Mouse (Mus musculus) forebrain, embryonic 14.5 days (tissue): ENCODE results near the gene Cacna2d3. TPM values are rescaled to one million over a fixed set of nuclear protein-coding genes. Genes with fewer than 3 reads are reported as not detected.
A peak's percentile ranks its signal among the peaks of the same experiment; 100 is the strongest.

Experiments used
- ATAC-seq: fragments of 200-750 bp; cut with Nextera tagmentation; 2 replicates; pipeline ENCODE4 v1.8.0; 2017; ENCODE audit warnings: mild to moderate bottlenecking, moderate library complexity
- DNase-seq: peaks from one replicate; pipeline ENCODE4 v3.0.0-alpha.2; 2015; ENCODE audit warnings: low spot score
- H3K27ac ChIP-seq: fragments of 300-500 bp; sonication (generic); 2 replicates; pipeline ENCODE4 v1.5.1; 2014; ENCODE audit warnings: low read depth, mild to moderate bottlenecking, control low read depth, low read length, moderate library complexity
- H3K27me3 ChIP-seq: fragments of 300-500 bp; sonication (generic); replicated peaks from 2 replicates; pipeline ENCODE4 v1.6.1; 2014; ENCODE audit warnings: low read length, control low read depth, mixed read lengths; ENCODE audit not compliant: control insufficient read depth, insufficient read depth
- H3K36me3 ChIP-seq: fragments of 300-500 bp; sonication (generic); 2 replicates; pipeline ENCODE4 v1.6.1; 2014; ENCODE audit warnings: low read length, control low read depth; ENCODE audit not compliant: control insufficient read depth, insufficient read depth
- H3K4me1 ChIP-seq: fragments of 300-500 bp; sonication (generic); 2 replicates; pipeline ENCODE4 v1.6.1; 2014; ENCODE audit warnings: antibody characterized with exemption, low read length, control low read depth; ENCODE audit not compliant: control insufficient read depth, insufficient read depth
- H3K4me2 ChIP-seq: fragments of 300-500 bp; sonication (generic); 2 replicates; pipeline ENCODE4 v1.6.1; 2014; ENCODE audit warnings: mild to moderate bottlenecking, control low read depth, low read length
- H3K4me3 ChIP-seq: fragments of 300-500 bp; sonication (generic); 2 replicates; pipeline ENCODE4 v1.5.1; 2014; ENCODE audit warnings: low read depth, low read length, control low read depth
- H3K9ac ChIP-seq: fragments of 300-500 bp; sonication (generic); 2 replicates; pipeline ENCODE4 v1.6.1; 2014; ENCODE audit warnings: mild to moderate bottlenecking, low read length, control low read depth, moderate library complexity
- H3K9me3 ChIP-seq: fragments of 300-500 bp; sonication (generic); replicated peaks from 2 replicates; pipeline ENCODE4 v1.6.1; 2016; ENCODE audit warnings: low read length, control low read depth, mixed read lengths; ENCODE audit not compliant: control insufficient read depth
- WGBS: fragments of 180-500 bp; shearing (Covaris S2); extraction: QIAGEN DNeasy Blood & Tissue Kit; methylation state at CpG from one replicate; pipeline ENCODE4 v1.1.7; 2014; 5-methylcytosine and 5-hydroxymethylcytosine counted together
- polyA plus RNA-seq: library from polyadenylated mRNA; unstranded; fragments of >200 nt; fragmentation: Nextera tagmentation; extraction: Ambion mirVana; gene quantifications from 2 replicates; pipeline ENCODE4 v1.2.1, GENCODE M21; 2014

Cacna2d3 gene
- polyA plus RNA-seq, 1 experiment from 2014 or later, result 14.5 TPM

- ATAC-seq, result peak; percentile 72
- DNase-seq, result peak; percentile 65
- Histone ChIP-seq H3K4me3 (no peak overlapping the region), H3K9me3 (no peaks in the 10 kb centered on the region), H3K4me1 (0 out of 2 replicates have a peak, but pooled peaks cover 2% of the 10 kb centered on the region), H3K27ac (peak overlapping the region; percentile 53; the same call in 1 of the 2 replicates), H3K4me2 (no peak overlapping the region), H3K27me3 (no peaks in the 10 kb centered on the region), H3K36me3 (no peaks in the 10 kb centered on the region), H3K9ac (no peak overlapping the region)
- 24% methylated on average over 7 of the region's 7 CpGs for WGBS
These were observed 773.4 kb downstream of the Cacna2d3 start for GRCm38 (mm10) chr14:28948019-28948850.

- DNase-seq, result peak; percentile 55
- Histone ChIP-seq H3K4me2 (no peak overlapping the region), H3K4me1 (no peaks in the 10 kb centered on the region), H3K4me3 (no peak overlapping the region), H3K27me3 (no peaks in the 10 kb centered on the region), H3K36me3 (no peaks in the 10 kb centered on the region), H3K9me3 (no peaks in the 10 kb centered on the region), H3K9ac (no peak overlapping the region), H3K27ac (no peak overlapping the region)
- no peak; the same call in 1 of the 2 replicates for ATAC-seq
- WGBS, result 84% methylated on average over 1 of the region's 1 CpGs
These were observed 788.8 kb downstream of the Cacna2d3 start for GRCm38 (mm10) chr14:28932746-28933293.

- H3K4me2 ChIP-seq, result no peak overlapping the region
- ATAC-seq (no peak), DNase-seq (no peak)
- no peaks in the 10 kb centered on the region for H3K36me3 ChIP-seq
- no peak overlapping the region for H3K9ac ChIP-seq
- no peaks in the 10 kb centered on the region for H3K9me3 ChIP-seq
- no peaks in the 10 kb centered on the region for H3K27me3 ChIP-seq
- H3K27ac ChIP-seq, result no peak overlapping the region
- H3K4me3 ChIP-seq, result no peak overlapping the region
- WGBS, result 84% methylated on average over 12 of the region's 12 CpGs
- H3K4me1 ChIP-seq, result no peaks in the 10 kb centered on the region
These were observed 798.3 kb downstream of the Cacna2d3 start for GRCm38 (mm10) chr14:28923180-28923961.

GRCm38 (mm10) chr14:28918871-28919270 is 802.8 kb downstream of the Cacna2d3 start:
- 70% methylated on average over 5 of the region's 5 CpGs for WGBS
- no peak overlapping the region for H3K9ac ChIP-seq
- H3K4me1 ChIP-seq, result no peaks in the 10 kb centered on the region
- DNase-seq (peak; percentile 16), ATAC-seq (no peak)
- no peak overlapping the region for H3K4me2 ChIP-seq
- H3K27ac ChIP-seq, result no peak overlapping the region
- H3K36me3 ChIP-seq, result no peaks in the 10 kb centered on the region
- H3K9me3 ChIP-seq, result no peaks in the 10 kb centered on the region
- no peak overlapping the region for H3K4me3 ChIP-seq
- H3K27me3 ChIP-seq, result no peaks in the 10 kb centered on the region

- peak; percentile 46 for DNase-seq
- Histone ChIP-seq H3K4me1 (no peaks in the 10 kb centered on the region), H3K4me3 (no peak overlapping the region), H3K9me3 (no peaks in the 10 kb centered on the region), H3K4me2 (no peak overlapping the region), H3K27me3 (no peaks in the 10 kb centered on the region), H3K36me3 (no peaks in the 10 kb centered on the region), H3K27ac (no peak overlapping the region), H3K9ac (no peak overlapping the region)
- no peak for ATAC-seq
- WGBS, result 30% methylated on average over 1 of the region's 1 CpGs
These were observed 806.7 kb downstream of the Cacna2d3 start for GRCm38 (mm10) chr14:28915004-28915403.

GRCm38 (mm10) chr14:28907659-28908058 is 814.0 kb downstream of the Cacna2d3 start:
- Histone ChIP-seq H3K4me1 (no peaks in the 10 kb centered on the region), H3K27me3 (no peaks in the 10 kb centered on the region), H3K9me3 (no peaks in the 10 kb centered on the region), H3K27ac (no peak overlapping the region), H3K9ac (no peak overlapping the region), H3K4me3 (no peak overlapping the region), H3K36me3 (no peaks in the 10 kb centered on the region), H3K4me2 (no peak overlapping the region)
- DNase-seq, result no peak
- WGBS, result 90% methylated on average over 6 of the region's 6 CpGs
- ATAC-seq, result no peak

GRCm38 (mm10) chr14:28892530-28892929 is 829.1 kb downstream of the Cacna2d3 start:
- WGBS, result 83% methylated on average over 3 of the region's 3 CpGs

GRCm38 (mm10) chr14:28887373-28887772 is 834.3 kb downstream of the Cacna2d3 start:
- H3K9ac ChIP-seq, result no peak overlapping the region
- H3K36me3 ChIP-seq, result no peaks in the 10 kb centered on the region
- H3K4me2 ChIP-seq, result no peak overlapping the region
- no peaks in the 10 kb centered on the region for H3K9me3 ChIP-seq
- H3K4me3 ChIP-seq, result no peak overlapping the region
- DNase-seq, result no peak
- H3K27ac ChIP-seq, result no peak overlapping the region
- ATAC-seq, result no peak
- WGBS, result 88% methylated on average over 1 of the region's 1 CpGs
- H3K4me1 ChIP-seq, result no peaks in the 10 kb centered on the region
- H3K27me3 ChIP-seq, result no peaks in the 10 kb centered on the region

More at GRCm38 (mm10) chr14:28892530-28892929, 829.1 kb downstream of the Cacna2d3 start:
- H3K4me2 ChIP-seq, result no peak overlapping the region
- no peak overlapping the region for H3K4me3 ChIP-seq
- H3K27ac ChIP-seq, result no peak overlapping the region
- no peaks in the 10 kb centered on the region for H3K9me3 ChIP-seq
- ATAC-seq (no peak), DNase-seq (no peak)
- H3K4me1 ChIP-seq, result no peaks in the 10 kb centered on the region
- no peaks in the 10 kb centered on the region for H3K27me3 ChIP-seq
- no peaks in the 10 kb centered on the region for H3K36me3 ChIP-seq
- H3K9ac ChIP-seq, result no peak overlapping the region
